In the genomic region with DNA sequence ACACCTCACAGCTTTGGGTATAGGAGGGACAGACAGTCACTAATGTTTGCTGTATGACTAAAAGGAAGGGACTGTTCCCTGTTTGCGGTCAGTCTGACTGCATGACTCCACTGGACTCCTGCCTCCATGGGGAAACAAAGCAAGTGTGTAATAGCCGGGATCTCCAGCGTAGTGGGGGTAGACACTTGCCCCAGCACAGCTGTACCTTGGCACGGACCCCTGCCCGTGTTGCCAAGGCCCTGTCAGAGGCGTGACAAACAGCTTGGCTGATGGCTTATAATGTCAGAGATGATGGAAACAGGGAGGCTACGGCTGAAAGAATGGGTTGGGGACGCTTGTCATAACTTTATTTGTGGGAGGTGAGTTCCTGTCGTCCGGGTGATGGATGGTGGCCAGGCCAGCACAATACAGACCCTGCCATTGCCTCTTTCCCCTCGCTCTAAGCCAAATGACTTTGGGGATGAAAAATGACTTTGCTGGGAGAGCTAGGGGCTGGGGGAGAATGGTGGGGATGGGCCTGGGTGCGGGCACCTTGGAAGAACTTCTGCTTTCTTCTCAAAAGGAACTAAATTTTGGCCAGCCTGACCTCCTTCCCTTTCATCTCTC, we compare ENCODE assay signal across 9 mouse cellular contexts. TPM values are rescaled to one million over a fixed set of nuclear protein-coding genes. Genes with fewer than 3 reads are reported as not detected.
A peak's percentile ranks its signal among the peaks of the same experiment; 100 is the strongest.
DNase-seq lines count a peak whose midpoint lies in the region.
"Had no signal": no experiment of that assay in that cellular context is flagged by ENCODE, and none has a peak within 500 bp of the region (broad histone marks: within the 10 kb centered on the region; RNA-seq: fewer than 3 reads in every experiment).

No protein-coding gene starts in this region.

- intact Hi-C loops in heart, postnatal 10 days (cut with DNase I): no loop called here
- intact Hi-C loops in heart, postnatal 25 days (cut with DNase I): no loop called here
- intact Hi-C loops in left cerebral cortex, postnatal 14 days (cut with DNase I): no loop called here

- peak; percentile 29 to 41 for DNase-seq in heart, postnatal 10 days
- DNase-seq in heart, postnatal 25 days (ENCODE audit: low spot score): no peak
- peak; percentile 88 for DNase-seq in adipocyte (ENCODE audit: low spot score)
- peak; percentile 28 for DNase-seq in gastrocnemius, postnatal 25 days
- DNase-seq in lung, postnatal 36 days: peak; percentile 72
- DNase-seq in cerebellum, adult 8-10 months: no peak
- DNase-seq in left cerebral cortex, postnatal 14 days (ENCODE audit: low spot score in 2 of 2): no peak
- DNase-seq in spleen, postnatal 14 days (ENCODE audit: low spot score in 2 of 2): no peak
- DNase-seq: liver had no signal

RNA-seq across cellular contexts. Expression of a gene that starts 21.5 kb away (rescaled TPM):
- 10 to 100 TPM; 14.0 to 14.7 TPM for total RNA-seq in heart, postnatal 10 days (2021)
- total RNA-seq in heart, postnatal 25 days (2021): 1 to 10 TPM; 9.1 to 9.4 TPM
- 1 to 10 TPM; 6.7 to 7.3 TPM for total RNA-seq in gastrocnemius, postnatal 25 days (2021)
- 10 to 100 TPM; 23.7 to 26.1 TPM for total RNA-seq in left cerebral cortex, postnatal 14 days (2021)

Comparison
In these comparisons a context has a peak if more than half of its experiments do, and no peak if none do; other contexts are left out.
1. DNase-seq: peak in heart, postnatal 10 days (2 of 2), adipocyte (single experiment), gastrocnemius, postnatal 25 days (single experiment) and lung, postnatal 36 days (single experiment); none in heart, postnatal 25 days (single experiment), cerebellum, adult 8-10 months (single experiment), left cerebral cortex, postnatal 14 days (0 of 2) and spleen, postnatal 14 days (0 of 2).